Mouse (Mus musculus) layer of hippocampus, adult 2 months (tissue): ENCODE results near the gene Gpat2. TPM values are rescaled to one million over a fixed set of nuclear protein-coding genes. Genes with fewer than 3 reads are reported as not detected.
A peak's percentile ranks its signal among the peaks of the same experiment; 100 is the strongest.

Experiments
- DNase-seq, 2 experiments: peaks; one replicate each; pipeline ENCODE4 v3.0.0; 2022; ENCODE audit warnings: low spot score in 2 of 2
- H3K27ac ChIP-seq: fragments of 200-600 bp; 2 replicates; pipeline ENCODE4 v1.8.1; 2022
- H3K4me3 ChIP-seq: fragments of 200-600 bp; 2 replicates; pipeline ENCODE4 v1.8.1; 2022; ENCODE audit warnings: mild to moderate bottlenecking
- CTCF ChIP-seq: fragments of 200-600 bp; conservative IDR thresholded peaks from 2 replicates; pipeline ENCODE4 v1.8.1; 2022; ENCODE audit warnings: antibody characterized with exemption, mild to moderate bottlenecking, moderate library complexity
- total RNA-seq, 2 experiments: library from RNA; stranded (reverse); gene quantifications; 2 replicates each; pipeline ENCODE4 v1.2.3; 2021

The Gpat2 gene
- total RNA-seq, 2 experiments from 2014 or later: 0.12 to 0.31 TPM

DNA sequence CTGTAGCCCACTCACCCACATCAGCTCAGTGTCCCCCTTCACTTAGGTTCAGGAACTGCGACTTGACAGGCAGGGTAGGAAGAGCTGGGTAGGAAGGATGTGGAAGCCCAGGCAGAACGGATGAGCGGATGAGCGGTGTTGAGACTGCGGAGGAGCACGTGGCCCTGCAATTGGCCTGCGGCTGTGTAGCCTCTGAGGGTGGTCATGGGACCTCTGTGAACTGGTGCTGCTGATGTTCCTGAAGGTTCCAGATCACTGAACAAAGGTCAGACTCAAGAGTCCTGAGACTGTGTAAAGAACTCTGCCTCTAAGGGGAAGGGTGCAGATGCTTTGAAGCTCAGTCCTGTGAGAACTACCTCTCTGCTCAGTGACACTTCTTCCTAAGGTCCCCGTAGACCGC, 28.1 kb downstream of the Gpat2 start:
- DNase-seq: no peak
- Histone ChIP-seq H3K27ac (no peak overlapping the region), H3K4me3 (no peak overlapping the region)
- no peak for TF ChIP-seq CTCF

DNA sequence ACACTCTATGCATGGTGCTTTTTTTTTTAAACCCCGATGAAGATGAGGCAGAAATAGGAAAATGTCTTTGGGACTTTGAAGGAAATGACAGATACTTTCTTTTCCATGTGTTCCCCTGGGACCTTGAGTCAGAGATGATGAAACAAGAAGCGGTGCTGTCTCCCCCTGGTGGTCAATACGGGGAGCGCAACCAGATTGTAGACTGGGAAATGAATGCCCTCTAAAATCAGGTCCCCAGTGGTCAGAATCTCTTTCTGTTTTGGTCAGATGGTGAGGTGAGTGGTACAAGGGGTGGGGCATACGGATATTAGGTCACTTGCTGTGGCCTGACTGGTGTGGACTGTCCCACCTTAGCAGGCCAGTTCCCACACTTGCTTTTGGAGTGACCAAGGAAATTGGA, 28.8 kb downstream of the Gpat2 start:
- Histone ChIP-seq H3K4me3 (no peak overlapping the region), H3K27ac (no peak overlapping the region)
- peak; percentile 97 for TF ChIP-seq CTCF
- peak; percentile 40 to 72 for DNase-seq

GRCm38 (mm10) chr2:127459341-127459740, 34.3 kb downstream of the Gpat2 start:
- no peak overlapping the region for H3K27ac ChIP-seq
- DNase-seq: no peak
- TF ChIP-seq CTCF: no peak
- H3K4me3 ChIP-seq: no peak overlapping the region

- no peak for TF ChIP-seq CTCF
- DNase-seq: no peak
- Histone ChIP-seq H3K4me3 (no peak overlapping the region), H3K27ac (no peak overlapping the region)
Observed at GRCm38 (mm10) chr2:127461351-127461750, 36.4 kb downstream of the Gpat2 start.

DNA sequence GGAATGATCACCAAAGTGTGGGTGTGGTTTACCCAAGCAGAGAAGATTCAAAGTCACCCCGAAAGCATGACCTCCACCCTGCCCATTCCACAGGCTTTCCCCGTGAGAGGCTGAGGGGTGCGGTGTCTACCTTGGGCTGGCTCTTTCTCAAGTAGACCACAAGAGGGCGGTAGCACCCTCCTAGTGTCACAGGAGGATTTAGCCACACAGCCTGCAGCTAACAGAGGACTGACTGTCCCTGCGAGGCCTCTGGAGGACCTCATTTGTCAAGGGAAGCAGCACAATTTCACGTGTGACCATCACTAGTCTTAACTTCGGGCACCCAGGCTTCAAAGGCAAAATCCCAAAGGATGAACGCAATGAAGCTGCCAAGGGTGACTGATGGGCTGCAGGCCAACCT, 37.3 kb downstream of the Gpat2 start:
- H3K27ac ChIP-seq: no peak overlapping the region
- TF ChIP-seq CTCF: peak; percentile 95
- peak; percentile 41 to 78 for DNase-seq
- no peak overlapping the region for H3K4me3 ChIP-seq

GRCm38 (mm10) chr2:127470183-127470582, 45.2 kb downstream of the Gpat2 start:
- H3K27ac ChIP-seq: no peak overlapping the region
- H3K4me3 ChIP-seq: no peak overlapping the region
- TF ChIP-seq CTCF: no peak
- no peak for DNase-seq

GRCm38 (mm10) chr2:127470661-127471060, 45.7 kb downstream of the Gpat2 start:
- H3K27ac ChIP-seq: no peak overlapping the region
- no peak overlapping the region for H3K4me3 ChIP-seq
- TF ChIP-seq CTCF: no peak
- DNase-seq: no peak

GRCm38 (mm10) chr2:127471281-127471680, 46.3 kb downstream of the Gpat2 start:
- Histone ChIP-seq H3K27ac (no peak overlapping the region), H3K4me3 (no peak overlapping the region)
- DNase-seq: no peak
- TF ChIP-seq CTCF: no peak

GRCm38 (mm10) chr2:127472279-127472678, 47.3 kb downstream of the Gpat2 start:
- H3K27ac ChIP-seq: no peak overlapping the region
- TF ChIP-seq CTCF: no peak
- H3K4me3 ChIP-seq: no peak overlapping the region
- DNase-seq: no peak

- DNase-seq: no peak
- Histone ChIP-seq H3K27ac (no peak overlapping the region), H3K4me3 (no peak overlapping the region)
- TF ChIP-seq CTCF: no peak
Observed at GRCm38 (mm10) chr2:127479210-127479609, 54.2 kb downstream of the Gpat2 start.

DNA sequence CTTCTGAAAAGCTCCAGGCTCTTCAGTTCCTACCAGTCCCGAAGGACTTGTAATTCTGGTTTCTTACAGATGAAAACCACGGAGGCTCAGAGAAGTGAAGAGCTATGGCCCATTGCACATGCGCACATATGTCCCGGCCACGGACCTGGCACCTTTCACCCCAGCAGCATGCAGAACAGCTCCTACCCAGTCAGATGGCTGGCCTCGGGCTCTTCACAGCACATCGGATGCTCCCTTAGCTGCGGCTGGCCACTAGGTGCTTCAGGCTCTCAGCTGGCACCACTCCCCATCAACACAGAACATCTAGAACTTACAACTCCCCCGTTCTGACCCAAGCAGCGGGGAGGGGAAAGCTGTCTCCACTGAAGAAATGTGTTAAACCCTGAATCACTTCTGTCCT, 54.8 kb downstream of the Gpat2 start:
- no peak for DNase-seq

GRCm38 (mm10) chr2:127481841-127482532, 57.0 kb downstream of the Gpat2 start:
- TF ChIP-seq CTCF: no peak
- DNase-seq: no peak
- Histone ChIP-seq H3K4me3 (peak overlapping the region; percentile 53), H3K27ac (0 out of 2 replicates have a peak overlapping the region, but pooled peaks have one; percentile 1)

More for the DNA sequence above, 54.8 kb downstream of the Gpat2 start:
- Histone ChIP-seq H3K27ac (no peak overlapping the region), H3K4me3 (no peak overlapping the region)
- TF ChIP-seq CTCF: no peak

DNA sequence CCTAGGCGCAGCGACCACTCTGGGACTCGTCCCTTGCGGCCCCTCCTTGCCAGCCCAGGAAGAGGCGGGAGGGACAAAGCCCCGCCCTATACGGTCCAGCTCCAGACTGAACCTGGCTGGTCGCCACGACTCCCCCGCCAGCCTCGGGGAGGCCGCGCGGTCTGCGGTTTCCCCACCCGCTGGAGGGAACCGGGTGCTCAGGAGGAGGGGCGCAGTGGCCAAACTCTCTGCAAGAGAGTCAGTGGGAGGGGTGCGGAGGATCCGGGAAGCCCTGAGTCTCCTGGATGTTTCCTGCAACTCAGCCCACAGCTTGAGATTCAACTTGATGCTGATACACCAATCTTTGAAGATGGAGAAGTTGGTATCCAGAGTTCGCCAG, 57.5 kb downstream of the Gpat2 start:
- 0 out of 2 replicates have a peak overlapping the region, but pooled peaks have one; percentile 18 for H3K27ac ChIP-seq
- peak overlapping the region; percentile 53 for H3K4me3 ChIP-seq
- no peak for TF ChIP-seq CTCF
- DNase-seq: peak in 1 of 2 experiments; percentile 34

DNA sequence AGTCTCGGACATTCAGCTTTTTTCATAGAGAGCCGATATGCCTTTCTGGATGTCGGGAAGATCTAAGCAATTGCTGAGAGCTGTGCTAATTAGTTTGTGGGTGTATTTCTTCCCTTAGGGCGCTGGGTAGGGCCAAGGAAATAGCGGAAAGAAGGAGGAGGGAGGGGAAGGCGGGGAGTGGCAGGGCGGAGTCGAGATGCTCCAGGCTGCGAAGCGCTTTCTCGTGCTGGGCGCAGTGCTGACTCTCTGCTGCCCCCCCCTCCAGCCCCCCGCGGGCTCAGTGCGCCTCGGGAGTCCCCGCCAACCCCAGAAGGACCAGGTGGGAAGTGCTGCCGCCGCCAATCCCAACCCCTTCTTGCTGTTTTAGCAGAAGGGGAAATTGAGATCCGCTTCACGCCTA, 58.0 kb downstream of the Gpat2 start:
- TF ChIP-seq CTCF: no peak
- no peak for DNase-seq
- H3K4me3 ChIP-seq: peak overlapping the region; percentile 53
- 0 out of 2 replicates have a peak overlapping the region, but pooled peaks have one; percentile 18 for H3K27ac ChIP-seq
